In genomic region chr2:107175721-107176120, GRCm38 (mm10) we compare ENCODE assay signal across 9 mouse cellular contexts.
DNase-seq lines count a peak whose midpoint lies in the region; ATAC-seq and TF ChIP-seq lines count a peak whose summit lies in the region.
"Had no signal": no experiment of that assay in that cellular context is flagged by ENCODE, and none has a peak within 500 bp of the region (broad histone marks: within the 10 kb centered on the region; RNA-seq: fewer than 3 reads in every experiment).

No protein-coding gene starts in this region.

- intact Hi-C loops in left cerebral cortex, postnatal 4 days (cut with DNase I) = no loop called here

- H3K4me2 ChIP-seq in embryonic facial prominence, embryonic 11.5 days (ENCODE audit: low read depth, low read length) = no peak overlapping the region
- H3K4me2 ChIP-seq in hindbrain, embryonic 14.5 days (replicated peaks) = no peak overlapping the region
- H3K4me2 ChIP-seq: heart, embryonic 13.5 days had no signal

- H3K27me3 ChIP-seq in embryonic facial prominence, embryonic 11.5 days (ENCODE audit: control insufficient read depth, insufficient read depth, low read length) = no peaks in the 10 kb centered on the region
- H3K27me3 ChIP-seq in embryonic facial prominence, embryonic 10.5 days (replicated peaks; ENCODE audit: low read depth, poor library complexity, severe bottlenecking) = no peaks in the 10 kb centered on the region
- no peaks in the 10 kb centered on the region for H3K27me3 ChIP-seq in hindbrain, embryonic 14.5 days (ENCODE audit: control insufficient read depth, insufficient read depth, low read length)
- H3K27me3 ChIP-seq: heart, embryonic 13.5 days had no signal

- DNase-seq in embryonic facial prominence, embryonic 11.5 days (ENCODE audit: low spot score) = peak; percentile 54
- DNase-seq in embryonic facial prominence, embryonic 10.5 days (ENCODE audit: low spot score) = no peak
- peak; percentile 4 to 6 for DNase-seq in left cerebral cortex, adult 18-20 months (ENCODE audit: low spot score in 2 of 2)
- DNase-seq in left cerebral cortex, postnatal 4 days = no peak
- DNase-seq in ES-E14 (ENCODE audit: low read depth, low spot score) = peak; percentile 36
- peak; percentile 52 for DNase-seq in embryo, embryonic 10.5 days (ENCODE audit: low spot score)
- DNase-seq in spleen, postnatal 4 days (ENCODE audit: low spot score in 2 of 2) = no peak
- DNase-seq in hindbrain, embryonic 14.5 days (ENCODE audit: low spot score) = no peak

- WGBS in embryonic facial prominence, embryonic 11.5 days = 44% methylated on average over 4 of the region's 4 CpGs
- WGBS in embryonic facial prominence, embryonic 10.5 days = 52% methylated on average over 4 of the region's 4 CpGs
- 56% methylated on average over 4 of the region's 4 CpGs for WGBS in hindbrain, embryonic 14.5 days

- no peak overlapping the region for H3K27ac ChIP-seq in embryonic facial prominence, embryonic 11.5 days (replicated peaks; ENCODE audit: low read depth, low read length)
- no peak overlapping the region for H3K27ac ChIP-seq in embryonic facial prominence, embryonic 10.5 days (replicated peaks)
- no peak overlapping the region for H3K27ac ChIP-seq in ES-E14 (ENCODE audit: insufficient read depth, low read depth, low read length, poor library complexity, severe bottlenecking)
- H3K27ac ChIP-seq in hindbrain, embryonic 14.5 days = no peak overlapping the region
- H3K27ac ChIP-seq: heart, embryonic 13.5 days had no signal

- H3K4me1 ChIP-seq in embryonic facial prominence, embryonic 11.5 days (ENCODE audit: control insufficient read depth, insufficient read depth, low read length) = no peaks in the 10 kb centered on the region
- H3K4me1 ChIP-seq in embryonic facial prominence, embryonic 10.5 days = no peaks in the 10 kb centered on the region
- no peaks in the 10 kb centered on the region for H3K4me1 ChIP-seq in ES-E14 (ENCODE audit: control insufficient read depth in 2 of 2, insufficient read depth in 2 of 2, low read length in 2 of 2, poor library complexity in 1 of 2)
- no peaks in the 10 kb centered on the region for H3K4me1 ChIP-seq in hindbrain, embryonic 14.5 days (replicated peaks; ENCODE audit: control insufficient read depth, insufficient read depth, low read length)
- H3K4me1 ChIP-seq: heart, embryonic 13.5 days had no signal

- H3K36me3 ChIP-seq in embryonic facial prominence, embryonic 11.5 days (replicated peaks; ENCODE audit: control insufficient read depth, insufficient read depth, low read depth, low read length) = no peaks in the 10 kb centered on the region
- H3K36me3 ChIP-seq in embryonic facial prominence, embryonic 10.5 days (replicated peaks) = no peaks in the 10 kb centered on the region
- no peaks in the 10 kb centered on the region for H3K36me3 ChIP-seq in ES-E14 (ENCODE audit: control insufficient read depth, insufficient read depth, low read length, poor library complexity, severe bottlenecking)
- H3K36me3 ChIP-seq in hindbrain, embryonic 14.5 days (replicated peaks; ENCODE audit: control insufficient read depth, insufficient read depth) = no peaks in the 10 kb centered on the region
- H3K36me3 ChIP-seq: heart, embryonic 13.5 days had no signal

- H3K9ac ChIP-seq in embryonic facial prominence, embryonic 11.5 days (replicated peaks; ENCODE audit: low read length) = no peak overlapping the region
- no peak overlapping the region for H3K9ac ChIP-seq in ES-E14 (ENCODE audit: insufficient read depth, low read depth, low read length, poor library complexity, severe bottlenecking)
- H3K9ac ChIP-seq in hindbrain, embryonic 14.5 days = no peak overlapping the region
- H3K9ac ChIP-seq: heart, embryonic 13.5 days had no signal

- H3K4me3 ChIP-seq in embryonic facial prominence, embryonic 11.5 days (ENCODE audit: low read depth, low read length) = no peak overlapping the region
- no peak overlapping the region for H3K4me3 ChIP-seq in embryonic facial prominence, embryonic 10.5 days
- H3K4me3 ChIP-seq in ES-E14 (ENCODE audit: insufficient read depth in 1 of 2, low read depth in 1 of 2, low read length in 2 of 2, poor library complexity in 1 of 2, severe bottlenecking in 1 of 2) = no peak overlapping the region
- H3K4me3 ChIP-seq in hindbrain, embryonic 14.5 days (replicated peaks; ENCODE audit: low read length) = no peak overlapping the region
- H3K4me3 ChIP-seq: heart, embryonic 13.5 days had no signal

- H3K9me3 ChIP-seq in embryonic facial prominence, embryonic 11.5 days (replicated peaks; ENCODE audit: control insufficient read depth, low read length) = no peaks in the 10 kb centered on the region
- no peaks in the 10 kb centered on the region for H3K9me3 ChIP-seq in embryonic facial prominence, embryonic 10.5 days
- H3K9me3 ChIP-seq in ES-E14 (ENCODE audit: control insufficient read depth, insufficient read depth, low read depth, low read length) = no peaks in the 10 kb centered on the region
- H3K9me3 ChIP-seq in hindbrain, embryonic 14.5 days (ENCODE audit: control insufficient read depth, low read length) = no peaks in the 10 kb centered on the region
- H3K9me3 ChIP-seq: heart, embryonic 13.5 days had no signal

- ATAC-seq in embryonic facial prominence, embryonic 11.5 days (replicated peaks; ENCODE audit: insufficient number of reproducible peaks, low FRiP score, low TSS enrichment, low read depth) = no peak
- no peak for ATAC-seq in hindbrain, embryonic 14.5 days (ENCODE audit: low FRiP score)

- in situ Hi-C loops in ES-E14 (cut with MboI; ENCODE audit: low sequenced_read_pairs in 2 of 2, unreplicated experiment in 2 of 2) = no loop called here

TF ChIP-seq in ES-E14, 5 proteins besides CTCF, POLR2A, EP300 and RAD21:
- no peak for TF ChIP-seq HCFC1 (IDR thresholded peaks at IDR 0.05; ENCODE audit: borderline replicate concordance, insufficient read depth, low read length)
- no peak for TF ChIP-seq CHD2 (IDR thresholded peaks at IDR 0.05; ENCODE audit: low read depth, low read length)
- TF ChIP-seq MAFK (IDR thresholded peaks at IDR 0.05; ENCODE audit: insufficient read depth, low read depth, low read length) = no peak
- no peak for TF ChIP-seq ZC3H11A (IDR thresholded peaks at IDR 0.05; ENCODE audit: borderline replicate concordance, low read depth, low read length)
- TF ChIP-seq ZNF384 (IDR thresholded peaks at IDR 0.05; ENCODE audit: low read depth, low read length) = no peak
TF ChIP-seq in ES-E14: peak in this region for 0.

Comparison
In these comparisons a context has a peak if more than half of its experiments do, and no peak if none do; other contexts are left out.
1. DNase-seq: peak in embryonic facial prominence, embryonic 11.5 days (single experiment), left cerebral cortex, adult 18-20 months (2 of 2), ES-E14 (single experiment) and embryo, embryonic 10.5 days (single experiment); none in embryonic facial prominence, embryonic 10.5 days (single experiment), left cerebral cortex, postnatal 4 days (single experiment), spleen, postnatal 4 days (0 of 2) and hindbrain, embryonic 14.5 days (single experiment).